Mouse (Mus musculus) ES-Bruce4 (cell line): Measurements from ENCODE around the gene Frem2.

Experiments
- CTCF ChIP-seq: IDR thresholded peaks from one replicate; pipeline ENCODE4 v1.8.1; 2011; ENCODE audit warnings: low read depth, low read length
- EP300 ChIP-seq: IDR thresholded peaks from 2 replicates; pipeline ENCODE4 v1.6.1; 2011; ENCODE audit warnings: low read depth, low read length; ENCODE audit not compliant: insufficient read depth
- POLR2A ChIP-seq: IDR thresholded peaks from one replicate; pipeline ENCODE4 v1.8.1; 2011; ENCODE audit warnings: low read length; ENCODE audit not compliant: insufficient read depth

DNA sequence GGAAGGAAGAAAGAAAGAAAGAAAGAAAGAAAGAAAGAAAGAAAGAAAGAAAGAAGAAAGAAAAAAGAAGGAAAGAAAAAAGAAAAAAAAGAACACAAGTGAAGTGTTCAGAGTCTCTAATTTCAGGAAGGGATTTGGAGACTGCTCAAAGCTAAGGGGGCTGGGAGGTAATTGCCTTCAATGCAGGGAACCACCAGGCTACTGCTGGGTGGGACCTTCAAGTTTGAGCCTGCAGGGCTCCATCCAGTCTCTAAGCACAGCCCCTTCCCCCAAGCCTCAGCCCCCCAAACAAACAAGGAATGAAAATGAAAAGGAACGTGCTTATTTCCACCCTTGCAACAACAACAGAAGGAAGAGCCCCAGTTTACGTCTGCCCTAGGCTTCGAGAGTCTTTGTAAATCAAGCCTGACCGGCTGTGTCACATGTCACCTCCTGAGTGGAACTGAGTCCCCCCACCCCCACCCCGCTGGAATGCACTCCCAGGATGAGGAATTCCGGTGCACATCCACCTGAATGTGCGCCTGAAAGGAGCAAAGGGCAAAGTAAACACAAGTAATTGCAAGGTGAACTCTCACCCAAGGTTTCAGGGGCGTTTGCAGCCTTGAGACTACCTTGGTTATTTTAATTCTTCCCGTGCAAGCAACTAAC is 58.9 kb downstream of the Frem2 start:
- TF ChIP-seq CTCF (no peak), POLR2A (no peak), EP300 (peak; percentile 99)
